Mouse (Mus musculus) lung, postnatal 0 days (tissue): Measurements from ENCODE around the gene Plcl1.

Source experiments
- CTCF ChIP-seq: IDR thresholded peaks from 2 replicates; pipeline ENCODE4 v1.5.1; 2016; ENCODE audit warnings: antibody characterized with exemption, mild to moderate bottlenecking
- EP300 ChIP-seq: IDR thresholded peaks from 2 replicates; pipeline ENCODE4 v1.6.1; 2016; ENCODE audit warnings: antibody characterized with exemption, mild to moderate bottlenecking, control low read depth

- TF ChIP-seq CTCF, result no peak
- no peak for TF ChIP-seq EP300
Observed at GRCm38 (mm10) chr1:55413534-55413933, 7.8 kb downstream of the Plcl1 start.
